Mouse (Mus musculus): ENCODE data around the gene Rasa4. TPM values are rescaled to one million over a fixed set of nuclear protein-coding genes. Genes with fewer than 3 reads are reported as not detected.
A peak's percentile ranks its signal among the peaks of the same experiment; 100 is the strongest.
"Not testable (repeated sequence)": the region's sequence is repeated elsewhere in the genome, so short reads cannot be mapped to it uniquely, and the experiment has no call there.

Rasa4 gene
- polyA plus RNA-seq, 1 experiment = 43.0 TPM

DNA sequence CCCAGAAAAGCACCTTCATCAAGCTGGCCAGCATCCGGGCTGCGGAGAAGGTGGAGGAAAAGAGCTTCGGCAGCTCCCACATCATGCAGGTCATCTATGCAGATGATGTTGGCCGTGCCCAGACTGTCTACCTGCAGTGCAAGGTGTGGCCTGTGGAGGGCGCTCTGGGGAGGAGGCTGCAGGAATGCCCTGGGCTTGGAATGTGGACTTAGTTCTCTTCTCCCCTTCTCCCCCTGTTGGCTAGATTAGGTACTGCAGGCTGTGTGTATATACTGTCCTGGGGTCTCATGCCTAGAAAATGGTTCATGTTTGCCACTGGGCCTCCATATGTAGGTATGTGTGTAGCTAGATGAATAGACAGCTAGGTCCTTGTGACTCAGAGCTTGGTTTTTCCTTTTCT, 20.8 kb downstream of the Rasa4 start:
- DNase-seq (ENCODE audit: low read depth in 1 of 2, low spot score in 2 of 2) = no peak
- H3K4me1 ChIP-seq (ENCODE audit: control insufficient read depth, insufficient read depth, insufficient read length) = peaks cover 4% of the 10 kb centered on the region; the same call in 1 of the 2 replicates
- WGBS = 97% methylated on average over 5 of the region's 5 CpGs
- H3K36me3 ChIP-seq (ENCODE audit: control insufficient read depth, insufficient read depth, low read length) = no peaks in the 10 kb centered on the region; the same call in 1 of the 2 replicates
- peak; percentile 16; the same call in 1 of the 2 replicates for TF ChIP-seq CTCF (IDR thresholded peaks at IDR 0.05; ENCODE audit: extremely low read depth, insufficient read depth, insufficient read length, insufficient replicate concordance)
- TF ChIP-seq POLR2A (IDR thresholded peaks at IDR 0.05; ENCODE audit: low read depth, low read length) = no peak
- H3K27ac ChIP-seq (ENCODE audit: insufficient read depth, low read length) = no peak overlapping the region
- H3K4me3 ChIP-seq (ENCODE audit: extremely low read depth, insufficient read depth, insufficient read length) = no peak overlapping the region
- H3K27me3 ChIP-seq (ENCODE audit: control insufficient read depth, insufficient read depth, low read length) = no peaks in the 10 kb centered on the region

DNA sequence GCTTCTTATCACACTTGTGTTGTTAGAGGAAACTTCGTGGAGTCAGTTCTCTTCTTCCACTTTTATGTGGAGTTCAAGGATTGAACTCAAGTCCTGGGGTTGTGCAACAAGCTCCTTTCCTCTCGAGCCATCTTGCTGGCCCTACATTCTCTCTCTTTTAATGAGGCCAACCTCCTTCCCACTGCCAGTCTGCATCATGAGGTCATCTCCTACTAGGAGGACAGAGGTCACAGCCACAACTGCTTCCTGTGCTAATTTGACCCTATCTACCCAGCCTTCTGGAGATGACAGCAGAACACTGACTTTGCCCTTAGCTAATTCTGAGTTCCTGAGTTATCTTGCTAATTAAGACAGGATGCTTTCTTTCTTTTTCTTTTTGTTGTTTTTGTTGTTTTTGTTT, 24.8 kb downstream of the Rasa4 start:
- TF ChIP-seq POLR2A (IDR thresholded peaks at IDR 0.05; ENCODE audit: low read depth, low read length) = no peak
- TF ChIP-seq CTCF (IDR thresholded peaks at IDR 0.05; ENCODE audit: extremely low read depth, insufficient read depth, insufficient read length, insufficient replicate concordance) = no peak
- no peak for DNase-seq (ENCODE audit: low read depth in 1 of 2, low spot score in 2 of 2)
- H3K4me3 ChIP-seq (ENCODE audit: extremely low read depth, insufficient read depth, insufficient read length) = no peak overlapping the region
- H3K36me3 ChIP-seq (ENCODE audit: control insufficient read depth, insufficient read depth, low read length) = no peaks in the 10 kb centered on the region
- no peaks in the 10 kb centered on the region for H3K27me3 ChIP-seq (ENCODE audit: control insufficient read depth, insufficient read depth, low read length)
- WGBS = 77% methylated on average over 2 of the region's 2 CpGs
- no peaks in the 10 kb centered on the region for H3K4me1 ChIP-seq (ENCODE audit: control insufficient read depth, insufficient read depth, insufficient read length)
- no peak overlapping the region for H3K27ac ChIP-seq (ENCODE audit: insufficient read depth, low read length)

DNA sequence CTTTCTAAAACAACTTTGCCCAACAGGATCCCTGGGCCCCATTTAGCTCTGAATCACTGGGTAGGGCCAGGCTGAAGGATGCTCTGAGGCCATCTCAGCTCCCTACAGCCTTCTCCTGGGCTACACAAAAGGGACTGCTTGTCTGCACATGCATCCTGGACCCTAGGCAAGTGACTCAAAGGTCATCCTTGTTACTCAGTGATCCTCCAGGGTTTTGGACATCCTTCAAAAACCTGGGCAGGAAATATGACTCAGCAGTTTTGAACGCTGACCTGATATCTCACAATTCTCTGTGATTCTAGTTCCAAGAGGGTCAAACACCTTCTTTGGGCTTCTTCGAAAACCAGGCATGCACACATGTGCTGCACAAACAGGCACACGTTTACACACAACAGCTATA, 25.3 kb downstream of the Rasa4 start:
- DNase-seq (ENCODE audit: low read depth in 1 of 2, low spot score in 2 of 2) = no peak
- WGBS = 65% methylated on average over 3 of the region's 3 CpGs
- H3K4me3 ChIP-seq (ENCODE audit: extremely low read depth, insufficient read depth, insufficient read length) = no peak overlapping the region
- TF ChIP-seq CTCF (IDR thresholded peaks at IDR 0.05; ENCODE audit: extremely low read depth, insufficient read depth, insufficient read length, insufficient replicate concordance) (no peak), POLR2A (IDR thresholded peaks at IDR 0.05; ENCODE audit: low read depth, low read length) (no peak)
- no peak overlapping the region for H3K27ac ChIP-seq (ENCODE audit: insufficient read depth, low read length)
- H3K36me3 ChIP-seq (ENCODE audit: control insufficient read depth, insufficient read depth, low read length) = no peaks in the 10 kb centered on the region
- H3K27me3 ChIP-seq (ENCODE audit: control insufficient read depth, insufficient read depth, low read length) = no peaks in the 10 kb centered on the region
- H3K4me1 ChIP-seq (ENCODE audit: control insufficient read depth, insufficient read depth, insufficient read length) = no peaks in the 10 kb centered on the region

GRCm38 (mm10) chr5:136113546-136113945, 29.8 kb downstream of the Rasa4 start:
- H3K36me3 ChIP-seq (ENCODE audit: control insufficient read depth, insufficient read depth, low read length); DNase-seq (ENCODE audit: low read depth in 1 of 2, low spot score in 2 of 2); H3K27me3 ChIP-seq (ENCODE audit: control insufficient read depth, insufficient read depth, low read length); H3K4me3 ChIP-seq (ENCODE audit: extremely low read depth, insufficient read depth, insufficient read length); H3K27ac ChIP-seq (ENCODE audit: insufficient read depth, low read length); H3K4me1 ChIP-seq (ENCODE audit: control insufficient read depth, insufficient read depth, insufficient read length): not testable (repeated sequence)
- 56% methylated on average over 4 of the region's 4 CpGs for WGBS

- H3K4me1 ChIP-seq (ENCODE audit: control insufficient read depth, insufficient read depth, insufficient read length) = peaks cover 7% of the 10 kb centered on the region; the same call in 1 of the 2 replicates
- peak; percentile 78 for TF ChIP-seq POLR2A (IDR thresholded peaks at IDR 0.05; ENCODE audit: low read depth, low read length)
- peak; percentile 97 for TF ChIP-seq CTCF (IDR thresholded peaks at IDR 0.05; ENCODE audit: extremely low read depth, insufficient read depth, insufficient read length, insufficient replicate concordance)
- H3K27me3 ChIP-seq (ENCODE audit: control insufficient read depth, insufficient read depth, low read length) = no peaks in the 10 kb centered on the region
- H3K36me3 ChIP-seq (ENCODE audit: control insufficient read depth, insufficient read depth, low read length) = peaks cover 2% of the 10 kb centered on the region
- peak within 1 kb of the TSS; percentile 70 for H3K27ac ChIP-seq (ENCODE audit: insufficient read depth, low read length)
- H3K4me3 ChIP-seq (ENCODE audit: extremely low read depth, insufficient read depth, insufficient read length) = peak within 1 kb of the TSS; percentile 87
- DNase-seq (ENCODE audit: low read depth in 1 of 2, low spot score in 2 of 2) = peak; percentile 91 to 96
- 3% methylated on average over 42 of the region's 42 CpGs for WGBS
These were observed 32.4 kb downstream of the Rasa4 start, which contains the start of gene Polr2j for GRCm38 (mm10) chr5:136115891-136116783. Polr2j (plus strand) TSS chr5:136116631.

DNA sequence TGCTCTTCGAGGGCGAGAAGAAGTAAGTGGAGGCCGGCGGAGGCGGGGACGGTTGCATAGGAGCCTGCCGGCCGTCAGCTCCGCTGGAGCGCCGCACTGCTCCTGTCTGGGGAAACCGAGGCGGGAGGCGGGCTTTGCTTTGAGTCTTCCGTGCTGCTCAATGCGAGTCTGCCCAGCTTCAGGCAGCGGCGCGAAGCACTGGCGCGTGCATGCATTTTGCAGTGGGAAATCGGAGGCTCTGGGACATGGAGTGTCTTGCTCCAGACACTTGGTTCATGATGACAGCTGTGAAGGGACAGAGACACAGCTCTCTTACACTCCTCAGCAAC, 33.0 kb downstream of the Rasa4 start:
- Histone ChIP-seq H3K27ac (ENCODE audit: insufficient read depth, low read length) (peak overlapping the region; percentile 70), H3K36me3 (ENCODE audit: control insufficient read depth, insufficient read depth, low read length) (peaks cover 2% of the 10 kb centered on the region), H3K4me3 (ENCODE audit: extremely low read depth, insufficient read depth, insufficient read length) (peak overlapping the region; percentile 87), H3K27me3 (ENCODE audit: control insufficient read depth, insufficient read depth, low read length) (no peaks in the 10 kb centered on the region), H3K4me1 (ENCODE audit: control insufficient read depth, insufficient read depth, insufficient read length) (peaks cover 7% of the 10 kb centered on the region; the same call in 1 of the 2 replicates)
- no peak for DNase-seq (ENCODE audit: low read depth in 1 of 2, low spot score in 2 of 2)
- under 1% methylated on average over 22 of the region's 22 CpGs for WGBS
- TF ChIP-seq POLR2A (IDR thresholded peaks at IDR 0.05; ENCODE audit: low read depth, low read length) = no peak
- TF ChIP-seq CTCF (IDR thresholded peaks at IDR 0.05; ENCODE audit: extremely low read depth, insufficient read depth, insufficient read length, insufficient replicate concordance) = no peak

DNA sequence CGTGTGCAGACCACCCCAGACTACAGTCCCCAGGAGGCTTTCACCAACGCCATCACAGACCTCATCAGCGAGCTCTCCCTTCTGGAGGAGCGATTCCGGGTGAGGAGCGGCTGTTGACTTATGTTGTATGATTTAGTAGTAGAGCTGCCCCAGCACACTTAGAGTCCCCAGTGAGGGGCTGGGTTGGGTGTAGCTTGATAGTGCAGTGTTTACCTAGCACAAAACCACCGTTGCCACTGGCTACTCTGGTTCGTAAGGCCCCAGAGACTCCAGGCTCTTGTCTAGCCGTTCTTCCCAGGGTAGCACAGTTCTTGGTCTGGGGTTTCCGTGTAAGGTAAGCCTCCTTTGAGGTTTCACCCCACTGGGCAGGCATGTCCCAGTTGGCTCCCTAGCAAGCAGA, 38.4 kb downstream of the Rasa4 start:
- H3K36me3 ChIP-seq (ENCODE audit: control insufficient read depth, insufficient read depth, low read length) = peaks cover 31% of the 10 kb centered on the region
- WGBS = 92% methylated on average over 10 of the region's 10 CpGs
- H3K27me3 ChIP-seq (ENCODE audit: control insufficient read depth, insufficient read depth, low read length) = no peaks in the 10 kb centered on the region
- no peak for DNase-seq (ENCODE audit: low read depth in 1 of 2, low spot score in 2 of 2)
- peaks cover 7% of the 10 kb centered on the region; the same call in 1 of the 2 replicates for H3K4me1 ChIP-seq (ENCODE audit: control insufficient read depth, insufficient read depth, insufficient read length)
- no peak overlapping the region for H3K4me3 ChIP-seq (ENCODE audit: extremely low read depth, insufficient read depth, insufficient read length)
- TF ChIP-seq CTCF (IDR thresholded peaks at IDR 0.05; ENCODE audit: extremely low read depth, insufficient read depth, insufficient read length, insufficient replicate concordance) = no peak
- TF ChIP-seq POLR2A (IDR thresholded peaks at IDR 0.05; ENCODE audit: low read depth, low read length) = no peak
- H3K27ac ChIP-seq (ENCODE audit: insufficient read depth, low read length) = no peak overlapping the region
